Mouse (Mus musculus) gastrocnemius, adult 18-20 months (tissue): ENCODE results near the gene Il20ra. TPM values are rescaled to one million over a fixed set of nuclear protein-coding genes. Genes with fewer than 3 reads are reported as not detected.

Experiments
- DNase-seq: peaks from one replicate; pipeline ENCODE4 v3.0.0; 2021; ENCODE audit warnings: low spot score
- total RNA-seq, 2 experiments: library from RNA; stranded (reverse); gene quantifications; 2 replicates each; pipeline ENCODE4 v1.2.3; 2021

The Il20ra gene
- total RNA-seq, 2 experiments from 2014 or later, result not detected

DNA sequence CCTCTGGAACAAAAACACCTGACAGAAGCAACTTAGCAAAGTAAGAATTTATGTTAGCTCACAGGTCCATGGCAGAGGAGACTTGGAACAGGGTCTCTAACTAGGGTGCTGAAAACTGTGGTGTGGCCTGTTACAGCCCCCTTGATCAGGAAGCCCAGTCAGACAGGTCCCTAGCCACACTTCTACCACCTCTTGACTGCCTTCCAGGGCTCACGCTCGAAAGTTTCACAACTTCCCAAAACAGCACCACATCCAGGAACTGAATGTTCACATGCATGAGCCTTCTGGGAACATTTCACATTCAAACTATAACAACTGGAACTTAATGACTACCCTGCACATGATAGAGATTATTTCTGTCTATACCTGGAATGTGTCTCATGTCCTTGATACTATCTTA is 53.1 kb downstream of the Il20ra start:
- no peak for DNase-seq

DNA sequence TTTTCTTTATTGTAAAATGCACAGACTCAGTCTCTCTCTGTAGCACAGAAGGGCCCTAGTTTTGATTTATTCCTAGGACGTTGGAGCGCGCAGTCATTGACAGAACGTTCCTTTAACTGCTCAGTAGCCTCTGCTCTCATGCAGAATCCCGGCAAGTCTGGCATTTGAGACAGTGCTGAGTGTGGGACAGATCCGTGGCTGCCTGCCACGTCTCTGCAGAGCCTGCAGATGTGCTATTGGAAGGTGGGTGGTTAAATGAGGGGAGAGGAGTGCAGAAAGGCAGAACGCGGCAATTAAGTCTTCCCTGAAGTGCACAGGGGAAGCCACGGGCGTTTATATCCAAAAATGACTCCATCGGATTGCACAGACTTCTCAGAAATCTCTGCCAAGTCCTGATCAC is 66.7 kb downstream of the Il20ra start:
- DNase-seq, result no peak

DNA sequence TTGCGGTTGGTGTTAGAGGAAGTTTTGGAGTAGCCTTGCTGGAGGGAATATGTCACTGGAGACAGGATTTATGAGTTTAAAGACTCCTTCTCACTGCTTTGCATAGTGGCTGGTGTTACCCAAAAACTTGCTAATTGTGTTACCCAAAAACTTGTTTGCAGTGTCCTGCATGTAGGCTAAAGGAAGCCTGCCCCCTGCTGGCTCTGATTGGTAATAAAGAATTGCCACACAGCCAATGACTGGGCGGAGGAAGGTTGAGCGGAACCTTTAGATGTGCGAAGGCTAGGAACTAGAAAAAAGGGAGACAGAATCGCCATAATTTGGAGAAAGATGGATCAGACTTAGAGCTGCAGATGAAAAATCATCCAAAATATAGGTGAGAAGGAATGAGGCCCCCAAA is 69.0 kb downstream of the Il20ra start:
- DNase-seq, result peak; percentile 12

DNA sequence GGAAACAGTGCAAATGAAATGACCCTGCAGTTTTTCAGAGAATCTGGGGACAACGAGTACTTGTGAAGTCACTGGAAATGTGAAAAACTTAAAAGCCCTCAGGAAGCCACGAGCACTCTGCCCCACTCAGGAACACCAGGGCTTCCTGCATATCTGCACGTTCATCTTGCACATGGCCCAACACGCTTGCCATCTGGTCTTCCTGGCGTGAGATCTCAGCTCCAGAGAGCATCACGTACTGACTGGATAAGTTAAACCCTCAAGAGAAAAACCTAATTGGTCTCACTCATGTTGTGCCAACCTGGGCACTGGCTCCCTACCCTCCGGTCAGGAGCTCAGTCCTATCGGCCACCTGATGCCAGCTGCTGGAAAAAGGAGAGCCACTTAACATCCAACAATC is 82.6 kb downstream of the Il20ra start:
- no peak for DNase-seq

DNA sequence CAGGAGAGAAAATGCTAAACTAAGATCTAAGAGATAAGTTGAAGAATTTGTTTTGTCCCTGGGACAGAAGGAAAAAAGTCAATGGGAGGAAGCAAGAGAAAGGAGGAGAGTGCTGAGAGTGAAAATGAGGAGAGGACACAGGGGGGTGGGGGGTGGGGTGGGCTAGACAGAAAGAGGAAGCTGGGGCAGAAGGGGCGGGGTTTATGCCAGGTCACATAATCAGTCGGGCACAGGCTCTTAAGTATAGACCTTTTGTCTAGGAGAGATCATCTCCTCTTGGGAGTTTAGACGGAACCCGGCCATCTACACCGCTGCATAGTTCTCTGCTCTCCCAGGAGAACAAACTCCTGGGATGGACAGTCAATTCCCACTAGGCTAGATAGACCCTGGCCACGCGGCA is 90.6 kb downstream of the Il20ra start:
- no peak for DNase-seq

DNA sequence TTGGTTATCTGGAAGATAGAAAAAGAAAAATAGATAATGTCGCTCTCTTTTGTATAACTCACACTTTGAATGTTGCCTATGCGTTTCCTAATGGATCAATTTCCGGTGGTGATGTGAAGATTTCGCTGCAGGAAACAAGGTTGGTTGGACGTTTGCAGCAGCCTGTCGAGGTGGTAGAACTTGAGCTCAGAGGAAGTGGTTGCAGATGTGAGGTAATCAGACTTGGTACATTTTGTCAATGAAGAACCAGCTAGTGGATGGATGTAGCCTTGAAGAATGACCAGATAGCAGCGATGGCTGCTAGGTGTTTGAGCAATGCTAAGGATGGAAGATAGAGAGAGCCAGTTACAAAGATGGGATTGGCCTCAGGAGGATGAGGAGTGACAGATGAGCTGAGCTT is 92.4 kb downstream of the Il20ra start:
- DNase-seq, result no peak

Other genes with a start within 250 kb of the Il20ra start
- gene Ifngr1, start 120.6 kb upstream of the Il20ra start, total RNA-seq, result 10 to 100 TPM; 24.2 to 25.6 TPM
- gene Il22ra2, start 90.6 kb upstream of the Il20ra start, total RNA-seq, result not detected
- not detected for gene Slc35d3, start 138.9 kb downstream of the Il20ra start, total RNA-seq
- 10 to 100 TPM; 20.6 to 21.7 TPM for gene Pex7, start 195.1 kb downstream of the Il20ra start, total RNA-seq
- gene Map3k5, start 221.9 kb downstream of the Il20ra start, total RNA-seq, result 1 to 10 TPM; 7.3 to 8.4 TPM